Mouse (Mus musculus): ENCODE measurements around the gene Mad1l1. TPM values are rescaled to one million over a fixed set of nuclear protein-coding genes. Genes with fewer than 3 reads are reported as not detected.

Mad1l1 gene
- total and polyA plus RNA-seq, 3 experiments, result 40.5 to 65.2 TPM; not detected in 1

DNA sequence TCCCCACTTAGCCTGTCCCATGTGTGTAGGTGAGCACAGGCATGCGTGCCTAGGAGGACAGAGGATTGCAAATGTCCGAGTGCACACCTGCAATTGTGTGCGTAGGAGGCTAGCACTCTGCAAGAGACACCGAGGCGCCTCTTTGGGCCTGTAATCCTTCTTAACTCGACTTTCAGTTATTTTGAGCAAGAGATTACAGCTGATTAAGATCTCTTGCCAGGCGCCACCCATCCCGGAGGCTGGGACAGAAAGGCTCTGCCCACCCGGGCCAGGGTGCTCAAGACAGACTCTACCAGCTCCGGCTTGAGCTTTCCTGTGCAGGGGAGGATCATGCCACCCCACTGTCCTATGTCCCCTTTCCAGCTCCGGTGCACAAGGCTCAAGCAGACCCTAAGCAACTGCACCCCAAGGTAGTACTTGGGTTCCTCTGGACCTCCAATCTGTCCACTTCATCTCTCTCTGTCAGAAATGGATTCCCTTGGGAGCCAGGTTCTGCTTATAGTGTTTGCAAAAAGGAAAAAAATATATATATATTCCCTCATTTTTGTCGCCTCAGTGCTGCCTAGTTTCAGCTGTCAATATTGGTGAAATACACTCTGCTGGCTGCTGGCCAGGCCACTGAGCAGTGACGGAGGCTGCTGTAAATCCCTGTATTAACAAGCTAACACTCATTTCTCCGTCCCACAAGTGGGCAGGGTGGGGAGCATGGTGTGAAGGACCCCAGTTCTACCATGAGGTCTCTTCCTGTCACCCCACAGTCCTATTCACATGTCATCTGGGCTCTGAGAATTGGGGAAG is 352.0 kb downstream of the Mad1l1 start:
- no peak overlapping the region for H3K4me3 ChIP-seq (ENCODE audit: control insufficient read depth in 1 of 2, insufficient read depth in 1 of 2, low read depth in 2 of 2, low read length in 2 of 2)
- no peak for TF ChIP-seq ELF1 (IDR thresholded peaks at IDR 0.05; ENCODE audit: low read depth, low read length)
- TF ChIP-seq USF2 (IDR thresholded peaks at IDR 0.05; ENCODE audit: borderline replicate concordance in 1 of 2, insufficient read depth in 1 of 2, low read depth in 1 of 2, low read length in 2 of 2), result no peak
- no peak for TF ChIP-seq POLR2AphosphoS2 (IDR thresholded peaks at IDR 0.05; ENCODE audit: low read length)
- TF ChIP-seq POLR2AphosphoS5 (IDR thresholded peaks at IDR 0.05; ENCODE audit: borderline replicate concordance, low read depth, low read length), result no peak
- no peak for TF ChIP-seq MAZ (IDR thresholded peaks at IDR 0.05; ENCODE audit: low read depth, low read length)
- TF ChIP-seq BHLHE40 (IDR thresholded peaks at IDR 0.05; ENCODE audit: borderline replicate concordance, low read depth, low read length), result no peak
- no peak for TF ChIP-seq ZC3H11A (IDR thresholded peaks at IDR 0.05; ENCODE audit: low read depth, low read length)
- no peak for TF ChIP-seq UBTF (IDR thresholded peaks at IDR 0.05; ENCODE audit: borderline replicate concordance, insufficient read depth, low read depth, low read length)
- TF ChIP-seq MYC (IDR thresholded peaks at IDR 0.05; ENCODE audit: low read depth, low read length), result no peak
- no peak for TF ChIP-seq HCFC1 (IDR thresholded peaks at IDR 0.05; ENCODE audit: low read depth, low read length)
- TF ChIP-seq ZKSCAN1 (IDR thresholded peaks at IDR 0.05; ENCODE audit: low read depth, low read length), result no peak
- no peak for TF ChIP-seq CTCF (IDR thresholded peaks at IDR 0.05 in 2 of 3, conservative IDR thresholded peaks at IDR 0.05 in 1 of 3; ENCODE audit: control insufficient read depth in 1 of 3, insufficient read depth in 1 of 3, low read depth in 2 of 3, low read length in 3 of 3, poor library complexity in 1 of 3, severe bottlenecking in 1 of 3)
- TF ChIP-seq EP300 (IDR thresholded peaks at IDR 0.05; ENCODE audit: low read depth in 1 of 2, low read length in 2 of 2), result no peak
- TF ChIP-seq JUND (IDR thresholded peaks at IDR 0.05; ENCODE audit: low read depth, low read length), result no peak
- TF ChIP-seq ZNF384 (IDR thresholded peaks at IDR 0.05; ENCODE audit: low read depth, low read length), result no peak
- TF ChIP-seq RAD21 (IDR thresholded peaks at IDR 0.05; ENCODE audit: low read depth, low read length), result no peak
- no peak for TF ChIP-seq E2F4 (IDR thresholded peaks at IDR 0.05; ENCODE audit: borderline replicate concordance, low read depth, low read length)
- H3K27me3 ChIP-seq (ENCODE audit: control insufficient read depth in 1 of 2, insufficient read depth in 2 of 2, low read length in 2 of 2), result no peaks in the 10 kb centered on the region
- H3K27ac ChIP-seq (ENCODE audit: control insufficient read depth, low read depth, low read length), result peak overlapping the region; percentile 1; the same call in 1 of the 2 replicates
- no peaks in the 10 kb centered on the region for H3K79me2 ChIP-seq (ENCODE audit: control insufficient read depth, insufficient read depth, low read length, poor library complexity)
- H3K4me1 ChIP-seq (ENCODE audit: control insufficient read depth in 1 of 2, insufficient read depth in 2 of 2, low read length in 2 of 2), result peaks cover 8 to 17% of the 10 kb centered on the region in 2 experiments; a peak in 3 of 4 replicates
- H3K9ac ChIP-seq (ENCODE audit: control insufficient read depth, low read depth, low read length, poor library complexity, severe bottlenecking), result no peak overlapping the region
- no peaks in the 10 kb centered on the region for H3K9me3 ChIP-seq (replicated peaks; ENCODE audit: insufficient read depth, low read length)
- no peak for DNase-seq (ENCODE audit: low read depth, low spot score)
- peaks cover 0 to 8% of the 10 kb centered on the region in 2 experiments; a peak in 2 of 4 replicates for H3K36me3 ChIP-seq (ENCODE audit: control insufficient read depth in 1 of 2, insufficient read depth in 2 of 2, low read length in 2 of 2)

DNA sequence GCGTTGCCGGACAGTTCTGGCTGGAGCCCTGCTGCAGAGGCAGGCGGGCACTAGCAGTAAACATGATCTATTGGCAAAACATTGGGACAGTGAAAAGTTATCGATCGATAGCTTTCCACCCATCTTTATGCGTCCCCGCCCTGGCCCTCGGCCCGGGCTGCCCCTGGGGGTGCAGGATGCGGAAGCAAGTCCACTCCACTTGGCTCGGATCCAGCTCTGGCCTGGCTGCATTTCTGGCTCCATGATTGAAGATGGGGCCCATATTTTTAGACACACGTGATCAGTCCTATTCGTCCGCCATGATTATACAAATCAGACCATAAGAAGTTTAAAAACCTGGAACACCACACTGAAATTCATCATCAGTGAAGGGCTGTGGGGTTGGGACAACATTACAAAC is 355.8 kb downstream of the Mad1l1 start:
- Histone ChIP-seq H3K9ac (ENCODE audit: control insufficient read depth, low read depth, low read length, poor library complexity, severe bottlenecking) (no peak overlapping the region), H3K36me3 (ENCODE audit: control insufficient read depth in 1 of 2, insufficient read depth in 2 of 2, low read length in 2 of 2) (peaks cover 0 to 8% of the 10 kb centered on the region in 2 experiments; a peak in 2 of 4 replicates), H3K27me3 (ENCODE audit: control insufficient read depth in 1 of 2, insufficient read depth in 2 of 2, low read length in 2 of 2) (no peaks in the 10 kb centered on the region; a peak in 1 of 4 replicates), H3K79me2 (ENCODE audit: control insufficient read depth, insufficient read depth, low read length, poor library complexity) (no peaks in the 10 kb centered on the region), H3K9me3 (replicated peaks; ENCODE audit: insufficient read depth, low read length) (no peaks in the 10 kb centered on the region), H3K4me1 (ENCODE audit: control insufficient read depth in 1 of 2, insufficient read depth in 2 of 2, low read length in 2 of 2) (peaks cover 8 to 17% of the 10 kb centered on the region in 2 experiments; a peak in 3 of 4 replicates), H3K27ac (ENCODE audit: control insufficient read depth, low read depth, low read length) (no peak overlapping the region), H3K4me3 (ENCODE audit: control insufficient read depth in 1 of 2, insufficient read depth in 1 of 2, low read depth in 2 of 2, low read length in 2 of 2) (no peak overlapping the region)
- no peak for TF ChIP-seq NELFE (IDR thresholded peaks at IDR 0.05; ENCODE audit: low read depth, low read length)
- TF ChIP-seq ETS1 (IDR thresholded peaks at IDR 0.05; ENCODE audit: low read depth, low read length), result no peak
- TF ChIP-seq GATA1 (IDR thresholded peaks at IDR 0.05; ENCODE audit: low read depth, low read length), result no peak
- TF ChIP-seq EP300 (IDR thresholded peaks at IDR 0.05; ENCODE audit: low read depth in 1 of 2, low read length in 2 of 2), result no peak
- no peak for TF ChIP-seq RCOR1 (IDR thresholded peaks at IDR 0.05; ENCODE audit: low read depth, low read length)
- no peak for TF ChIP-seq KAT2A (conservative IDR thresholded peaks at IDR 0.05; ENCODE audit: low read depth, low read length)
- no peak for TF ChIP-seq CTCF (IDR thresholded peaks at IDR 0.05 in 2 of 3, conservative IDR thresholded peaks at IDR 0.05 in 1 of 3; ENCODE audit: control insufficient read depth in 1 of 3, insufficient read depth in 1 of 3, low read depth in 2 of 3, low read length in 3 of 3, poor library complexity in 1 of 3, severe bottlenecking in 1 of 3)
- TF ChIP-seq SMC3 (IDR thresholded peaks at IDR 0.05; ENCODE audit: low read depth, low read length), result no peak
- no peak for TF ChIP-seq RAD21 (IDR thresholded peaks at IDR 0.05; ENCODE audit: low read depth, low read length)
- no peak for DNase-seq (ENCODE audit: low read depth, low spot score)

Measured in MEL (cell line).